Mouse (Mus musculus): Measurements from ENCODE around the gene Lsm2. TPM values are rescaled to one million over a fixed set of nuclear protein-coding genes. Genes with fewer than 3 reads are reported as not detected.
A peak's percentile ranks its signal among the peaks of the same experiment; 100 is the strongest.

Lsm2 gene
- polyA plus RNA-seq (2014; fragmentation: Nextera tagmentation; extraction: Ambion mirVana), result 241 and 265 TPM in 2 replicates

DNA sequence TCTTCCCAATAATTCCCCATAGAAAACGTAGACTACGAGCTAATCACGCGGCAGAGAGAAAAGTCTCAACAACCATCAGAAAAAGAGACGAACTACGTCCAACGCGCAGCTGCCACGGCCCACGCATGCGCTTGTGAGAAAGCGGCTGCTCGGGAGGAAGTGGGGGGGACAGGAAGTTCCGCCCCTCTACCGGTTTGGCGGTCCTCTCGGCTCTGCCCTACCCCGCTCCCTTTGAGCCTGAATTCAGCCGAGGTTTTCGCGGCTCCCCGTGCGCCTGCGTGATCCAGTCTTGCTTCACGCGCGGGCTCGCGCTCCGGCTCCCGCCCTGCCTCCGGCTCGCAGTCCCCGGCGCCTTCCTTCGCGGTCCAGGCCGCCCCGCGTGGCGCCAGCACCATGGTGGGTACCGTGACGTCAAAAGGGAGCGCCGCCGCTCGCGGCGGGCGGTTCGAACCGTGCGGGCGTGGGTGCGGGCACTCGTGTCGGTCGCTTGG is at the start of gene Lsm2:
Gene Lsm2 (plus strand): TSS at position 173 of the 491 bp plus-strand sequence.
- WGBS, result 1% methylated on average over 58 of the region's 58 CpGs
- Histone ChIP-seq H3K9ac (peak within 1 kb of the TSS; percentile 94), H3K4me2 (peak within 1 kb of the TSS; percentile 91), H3K27ac (ENCODE audit: low read depth) (peak within 1 kb of the TSS; percentile 99), H3K36me3 (ENCODE audit: insufficient read depth) (peaks cover 23% of the 10 kb centered on the region), H3K27me3 (ENCODE audit: insufficient read depth, low read length) (no peaks in the 10 kb centered on the region), H3K9me3 (ENCODE audit: low read depth, low read length) (no peaks in the 10 kb centered on the region), H3K4me3 (ENCODE audit: low read depth, low read length) (peak within 1 kb of the TSS; percentile 96), H3K4me1 (ENCODE audit: insufficient read depth) (no peaks in the 10 kb centered on the region)
- DNase-seq (peak; percentile 96), ATAC-seq (ENCODE audit: insufficient read depth) (peak; percentile 94)
- TF ChIP-seq CTCF (IDR thresholded peaks at IDR 0.05; ENCODE audit: low read depth), result no peak

DNA sequence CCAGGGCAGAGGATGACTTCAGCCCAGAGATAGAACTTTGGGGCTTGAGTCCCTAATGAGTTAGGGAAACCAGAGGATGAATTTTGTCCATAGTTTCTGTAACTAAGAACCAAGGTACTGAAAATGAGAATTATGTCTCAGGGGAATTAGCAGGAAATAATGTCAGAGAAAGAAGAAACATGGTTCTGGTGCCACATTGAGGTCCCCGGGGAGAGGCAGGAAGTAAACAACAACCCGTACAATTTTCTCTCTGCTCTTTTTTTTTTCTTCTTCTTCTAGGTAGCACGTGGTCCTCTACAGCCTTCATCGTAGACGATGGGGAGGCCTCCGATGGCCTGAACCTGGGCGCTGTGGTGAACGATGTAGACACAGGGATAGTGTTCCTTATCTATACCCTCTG is 49.4 kb upstream of the Lsm2 start:
- no peak for TF ChIP-seq CTCF (IDR thresholded peaks at IDR 0.05; ENCODE audit: low read depth)
- Histone ChIP-seq H3K4me1 (ENCODE audit: insufficient read depth) (0 out of 2 replicates have a peak, but pooled peaks cover 3% of the 10 kb centered on the region), H3K27ac (ENCODE audit: low read depth) (no peak overlapping the region), H3K36me3 (ENCODE audit: insufficient read depth) (peaks cover 4% of the 10 kb centered on the region; the same call in 1 of the 2 replicates), H3K27me3 (ENCODE audit: insufficient read depth, low read length) (no peaks in the 10 kb centered on the region), H3K9ac (peak overlapping the region; percentile 69), H3K4me3 (ENCODE audit: low read depth, low read length) (peak overlapping the region; percentile 62), H3K4me2 (peak overlapping the region; percentile 98), H3K9me3 (ENCODE audit: low read depth, low read length) (no peaks in the 10 kb centered on the region)
- ATAC-seq (ENCODE audit: insufficient read depth) (no peak), DNase-seq (no peak)
- 70% methylated on average over 8 of the region's 8 CpGs for WGBS

DNA sequence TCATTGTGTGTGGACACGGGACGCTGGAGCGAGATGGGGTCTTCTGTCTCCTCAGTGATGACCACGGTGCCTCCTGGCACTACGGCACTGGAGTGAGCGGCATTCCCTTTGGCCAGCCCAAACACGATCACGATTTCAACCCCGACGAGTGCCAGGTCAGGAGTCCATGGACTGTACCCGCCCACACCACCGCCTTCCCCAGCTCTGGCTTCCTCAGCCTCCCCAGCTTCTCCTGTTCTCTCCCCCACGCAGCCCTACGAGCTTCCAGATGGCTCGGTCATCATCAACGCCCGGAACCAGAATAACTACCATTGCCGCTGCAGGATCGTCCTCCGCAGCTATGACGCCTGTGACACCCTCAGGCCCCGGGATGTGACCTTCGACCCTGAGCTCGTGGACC is 47.6 kb upstream of the Lsm2 start:
- Histone ChIP-seq H3K36me3 (ENCODE audit: insufficient read depth) (peaks cover 4% of the 10 kb centered on the region; the same call in 1 of the 2 replicates), H3K9ac (no peak overlapping the region), H3K4me2 (no peak overlapping the region), H3K27ac (ENCODE audit: low read depth) (no peak overlapping the region), H3K4me3 (ENCODE audit: low read depth, low read length) (no peak overlapping the region), H3K9me3 (ENCODE audit: low read depth, low read length) (no peaks in the 10 kb centered on the region), H3K27me3 (ENCODE audit: insufficient read depth, low read length) (no peaks in the 10 kb centered on the region), H3K4me1 (ENCODE audit: insufficient read depth) (0 out of 2 replicates have a peak, but pooled peaks cover 3% of the 10 kb centered on the region)
- DNase-seq, result no peak
- 71% methylated on average over 24 of the region's 24 CpGs for WGBS
- ATAC-seq (ENCODE audit: insufficient read depth), result no peak
- TF ChIP-seq CTCF (IDR thresholded peaks at IDR 0.05; ENCODE audit: low read depth), result no peak

DNA sequence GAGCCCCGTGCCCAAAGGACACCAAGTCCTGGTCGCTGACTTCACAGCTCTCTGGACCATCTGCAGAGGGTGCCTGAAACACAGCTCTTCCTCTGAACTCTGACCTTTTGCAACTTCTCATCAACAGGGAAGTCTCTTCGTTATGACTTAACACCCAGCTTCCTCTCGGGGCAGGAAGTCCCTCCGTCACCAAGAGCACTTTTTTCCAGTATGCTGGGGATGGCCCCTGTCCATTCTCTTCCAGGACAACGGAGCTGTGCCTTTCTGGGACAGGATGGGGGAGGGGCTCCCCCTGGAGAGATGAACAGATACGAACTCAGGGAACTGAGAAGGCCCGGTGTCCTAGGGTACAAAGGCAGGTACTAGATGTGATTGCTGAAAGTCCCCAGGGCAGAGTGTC is 46.8 kb upstream of the Lsm2 start:
- Histone ChIP-seq H3K27me3 (ENCODE audit: insufficient read depth, low read length) (no peaks in the 10 kb centered on the region), H3K4me1 (ENCODE audit: insufficient read depth) (0 out of 2 replicates have a peak, but pooled peaks cover 3% of the 10 kb centered on the region), H3K9ac (no peak overlapping the region), H3K27ac (ENCODE audit: low read depth) (no peak overlapping the region), H3K4me3 (ENCODE audit: low read depth, low read length) (no peak overlapping the region), H3K9me3 (ENCODE audit: low read depth, low read length) (no peaks in the 10 kb centered on the region), H3K36me3 (ENCODE audit: insufficient read depth) (peaks cover 4% of the 10 kb centered on the region; the same call in 1 of the 2 replicates), H3K4me2 (no peak overlapping the region)
- WGBS, result 45% methylated on average over 8 of the region's 8 CpGs
- DNase-seq (peak; percentile 23), ATAC-seq (ENCODE audit: insufficient read depth) (no peak)
- TF ChIP-seq CTCF (IDR thresholded peaks at IDR 0.05; ENCODE audit: low read depth), result no peak

DNA sequence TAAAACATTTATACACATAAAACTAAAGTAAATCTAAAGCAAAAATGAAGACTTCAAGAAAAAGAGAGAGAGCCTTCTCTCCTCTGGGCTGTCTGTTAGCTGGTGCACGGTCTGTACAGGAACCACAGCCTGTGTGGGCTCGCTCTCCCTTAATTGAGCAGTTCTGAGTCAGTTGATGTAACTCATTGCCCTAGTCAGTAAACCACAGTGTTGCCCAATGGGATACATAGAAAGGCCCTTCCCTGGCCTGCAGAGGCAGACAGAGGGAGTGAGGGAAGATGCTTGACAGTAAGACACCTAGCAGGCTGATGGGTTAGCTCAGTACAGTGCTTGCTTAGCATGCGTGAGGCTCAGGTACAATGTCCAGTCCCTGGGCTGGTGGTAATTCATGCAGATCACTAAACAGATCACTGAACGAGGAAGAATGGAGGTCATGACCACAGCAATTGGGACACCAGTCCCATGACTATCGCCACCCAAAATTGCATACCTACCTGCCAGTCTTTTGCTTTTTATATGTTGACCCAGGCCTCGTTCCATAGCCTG is 43.6 kb upstream of the Lsm2 start:
- Histone ChIP-seq H3K9me3 (ENCODE audit: low read depth, low read length) (no peaks in the 10 kb centered on the region), H3K27ac (ENCODE audit: low read depth) (no peak overlapping the region), H3K27me3 (ENCODE audit: insufficient read depth, low read length) (no peaks in the 10 kb centered on the region), H3K9ac (no peak overlapping the region), H3K4me3 (ENCODE audit: low read depth, low read length) (no peak overlapping the region), H3K4me2 (no peak overlapping the region), H3K36me3 (ENCODE audit: insufficient read depth) (peaks cover 4% of the 10 kb centered on the region; the same call in 1 of the 2 replicates), H3K4me1 (ENCODE audit: insufficient read depth) (0 out of 2 replicates have a peak, but pooled peaks cover 4% of the 10 kb centered on the region)
- no peak for ATAC-seq (ENCODE audit: insufficient read depth)
- TF ChIP-seq CTCF (IDR thresholded peaks at IDR 0.05; ENCODE audit: low read depth), result no peak
- 79% methylated on average over 6 of the region's 6 CpGs for WGBS
- DNase-seq, result no peak

DNA sequence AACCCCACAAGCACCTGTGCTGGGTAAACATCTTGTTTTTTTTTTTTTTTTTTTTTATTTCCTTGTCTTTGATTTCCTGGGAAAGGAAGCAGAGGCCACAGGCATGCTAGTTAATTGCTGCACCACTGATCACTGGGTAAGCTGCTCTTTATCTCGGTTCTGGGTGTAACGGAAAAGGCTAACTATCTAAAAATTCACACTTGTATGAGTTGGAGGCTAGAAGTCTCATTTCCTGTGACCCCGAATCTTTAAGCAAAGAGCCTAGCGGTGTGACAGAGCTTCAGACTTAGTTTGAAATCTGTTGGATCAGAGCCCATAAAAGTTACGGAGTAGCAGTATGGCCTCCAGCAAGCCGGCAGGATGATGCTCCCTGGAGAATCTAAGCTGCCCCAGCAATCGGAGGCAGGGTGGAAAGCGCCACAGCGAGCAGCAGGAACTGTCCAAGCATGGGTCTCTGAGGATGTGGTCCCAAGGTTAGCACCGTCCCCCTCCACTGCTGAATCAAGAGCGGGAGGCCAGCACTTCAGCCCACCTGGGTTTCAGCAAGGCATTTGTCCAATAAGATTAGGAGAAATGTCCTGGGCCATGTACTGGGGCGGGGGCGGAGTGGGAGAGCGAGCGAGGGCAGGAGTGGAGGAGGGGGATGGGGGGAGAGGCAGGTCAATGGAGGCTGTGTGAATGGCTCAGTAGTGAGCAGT is 40.2 kb upstream of the Lsm2 start:
- H3K27me3 ChIP-seq (ENCODE audit: insufficient read depth, low read length), result no peaks in the 10 kb centered on the region
- peak overlapping the region; percentile 61; the same call in 1 of the 2 replicates for H3K27ac ChIP-seq (ENCODE audit: low read depth)
- H3K4me2 ChIP-seq, result peak overlapping the region; percentile 48
- H3K4me3 ChIP-seq (ENCODE audit: low read depth, low read length), result peak overlapping the region; percentile 13
- DNase-seq, result peak; percentile 55
- 0 out of 2 replicates have a peak, but pooled peaks cover 4% of the 10 kb centered on the region for H3K4me1 ChIP-seq (ENCODE audit: insufficient read depth)
- H3K36me3 ChIP-seq (ENCODE audit: insufficient read depth), result no peaks in the 10 kb centered on the region
- no peak for TF ChIP-seq CTCF (IDR thresholded peaks at IDR 0.05; ENCODE audit: low read depth)
- no peaks in the 10 kb centered on the region for H3K9me3 ChIP-seq (ENCODE audit: low read depth, low read length)
- ATAC-seq (ENCODE audit: insufficient read depth), result peak; percentile 77; the same call in 1 of the 2 replicates
- 6% methylated on average over 15 of the region's 15 CpGs for WGBS
- peak overlapping the region; percentile 36 for H3K9ac ChIP-seq

All from lung, embryonic 14.5 days (tissue).